Mouse (Mus musculus) C2C12 (cell line): ENCODE results near the gene Ramp1.

Experiments
- CEBPB ChIP-seq: IDR thresholded peaks from one replicate; pipeline ENCODE4 v1.6.1; 2011; ENCODE audit warnings: low read depth, mild to moderate bottlenecking, control low read depth, moderate library complexity
- CTCF ChIP-seq: IDR thresholded peaks from one replicate; pipeline ENCODE4 v1.5.1; 2011; ENCODE audit not compliant: control insufficient read depth, insufficient read depth, insufficient read length
- MAX ChIP-seq: IDR thresholded peaks from one replicate; pipeline ENCODE4 v1.6.1; 2011; ENCODE audit warnings: mild to moderate bottlenecking, control low read depth
- MYOG ChIP-seq: IDR thresholded peaks from one replicate; pipeline ENCODE4 v1.6.1; 2011; ENCODE audit not compliant: control insufficient read depth, insufficient read length; ENCODE audit errors: extremely low read depth
- USF1 ChIP-seq: IDR thresholded peaks from one replicate; pipeline ENCODE4 v1.6.1; 2011; ENCODE audit warnings: low read depth, mild to moderate bottlenecking, control low read depth, moderate library complexity

DNA sequence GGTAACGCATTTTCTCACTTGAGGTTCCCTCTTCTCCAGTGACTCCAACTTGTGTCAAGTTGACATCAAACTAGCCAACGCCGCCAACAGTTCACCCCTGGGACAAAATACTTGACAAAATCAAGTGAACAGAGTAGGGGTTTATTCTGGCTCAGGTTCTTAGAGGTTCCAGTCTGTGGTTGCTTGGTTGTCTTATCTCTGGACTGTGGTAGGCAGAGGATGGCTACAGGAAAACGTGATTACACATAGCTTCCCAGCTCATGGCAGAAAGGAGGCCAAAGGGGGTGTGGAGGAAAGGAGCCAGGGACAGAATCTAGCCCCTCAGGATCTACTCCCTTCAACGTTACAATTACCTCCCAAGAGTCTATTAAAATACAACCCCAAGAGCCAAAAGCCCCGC is 7.1 kb downstream of the Ramp1 start:
- TF ChIP-seq MAX (no peak), CTCF (no peak), CEBPB (no peak), USF1 (no peak), MYOG (no peak)
